Mouse (Mus musculus) adrenal gland, adult 10 weeks (tissue): Measurements from ENCODE around the gene Timp1. TPM values are rescaled to one million over a fixed set of nuclear protein-coding genes. Genes with fewer than 3 reads are reported as not detected.

ENCODE experiments used
- polyA plus RNA-seq: library from polyadenylated mRNA; stranded (reverse); fragments of 350-450 nt; fragmentation: Illumina TruSeq; extraction: RNeasy Lipid Tissue Mini Kit (QIAGEN cat#74804); gene quantifications from one replicate; pipeline ENCODE4 v1.2.3, GENCODE M21; 2014; ENCODE audit warnings: low read depth, low replicate concordance

The Timp1 gene
- 7.8 TPM for polyA plus RNA-seq

GRCm38 (mm10) chrX:20869962-20870513 lies at the start of gene Timp1:
TSS of gene Timp1 (plus strand) at chrX:20870166.

GRCm38 (mm10) chrX:20920844-20921364 lies 50.9 kb downstream of the Timp1 start, which contains the start of gene Syn1:
TSS of gene Syn1 (minus strand) at chrX:20921004.

Other genes starting within 250 kb of the Timp1 start
- gene Uba1, start 211.8 kb upstream of the Timp1 start, polyA plus RNA-seq: 233 TPM
- 38.8 TPM for gene Cdk16, start 182.2 kb upstream of the Timp1 start, polyA plus RNA-seq
- 11.5 TPM for gene Usp11, start 166.3 kb upstream of the Timp1 start, polyA plus RNA-seq
- gene Araf, start 72.4 kb upstream of the Timp1 start, polyA plus RNA-seq: 136 TPM
- 12.4 TPM for gene Syn1, start 50.8 kb downstream of the Timp1 start, polyA plus RNA-seq
- not detected for gene Cfp, start 61.4 kb downstream of the Timp1 start, polyA plus RNA-seq
- gene Elk1, start 80.4 kb downstream of the Timp1 start, polyA plus RNA-seq: 16.3 TPM
- 28.1 TPM for gene Uxt, start 91.9 kb downstream of the Timp1 start, polyA plus RNA-seq
- 30.4 TPM for gene Zfp182, start 192.2 kb downstream of the Timp1 start, polyA plus RNA-seq
- not detected for gene Spaca5, start 198.2 kb downstream of the Timp1 start, polyA plus RNA-seq
- gene Zfp300, start 219.4 kb downstream of the Timp1 start, polyA plus RNA-seq: 4.8 TPM
- not detected for gene Ssxa1, start 245.7 kb downstream of the Timp1 start, polyA plus RNA-seq